Mouse (Mus musculus) cerebellum, adult 11 months (tissue): ENCODE measurements around the gene Zfp729a.
"Not testable (repeated sequence)": the region's sequence is repeated elsewhere in the genome, so short reads cannot be mapped to it uniquely, and the experiment has no call there.

Experiments used
- DNase-seq: peaks from one replicate; pipeline ENCODE4 v3.0.0; 2022

Zfp729a gene

GRCm38 (mm10) chr13:67637294-67638007 lies at the start of gene Zfp729a, which contains the start of gene Gm49345:
Zfp729a (minus strand) TSS chr13:67637791.
Gm49345 (minus strand) TSS chr13:67637769.
- peak; percentile 73 for DNase-seq

- DNase-seq = no peak
Measured at GRCm38 (mm10) chr13:67686971-67687370, 49.4 kb upstream of the Zfp729a start, which contains the start of gene Zfp738. Zfp738 (minus strand) TSS chr13:67687071.

GRCm38 (mm10) chr13:67683841-67684240 lies 46.2 kb upstream of the Zfp729a start:
- DNase-seq = not testable (repeated sequence)

- peak; percentile 75 for DNase-seq
Measured at GRCm38 (mm10) chr13:67682959-67683735, 45.6 kb upstream of the Zfp729a start.

GRCm38 (mm10) chr13:67674902-67675301 lies 37.3 kb upstream of the Zfp729a start:
- DNase-seq = no peak

- DNase-seq = no peak
Measured at GRCm38 (mm10) chr13:67652496-67652895, 14.9 kb upstream of the Zfp729a start.

GRCm38 (mm10) chr13:67610108-67610507 lies 27.5 kb downstream of the Zfp729a start:
- no peak for DNase-seq

- peak; percentile 82 for DNase-seq
Measured at GRCm38 (mm10) chr13:67609066-67609876, 28.3 kb downstream of the Zfp729a start, which contains the start of gene Zfp729b. Zfp729b (minus strand) TSS chr13:67609707.

- DNase-seq = no peak
Measured at GRCm38 (mm10) chr13:67572591-67573189, 64.9 kb downstream of the Zfp729a start.
